Mouse (Mus musculus) telencephalon, adult 2 months (tissue): Measurements from ENCODE around the gene Fam124b.

Source experiments
- DNase-seq: peaks from one replicate; pipeline ENCODE4 v3.0.0-alpha.2; 2011; ENCODE audit warnings: low read depth, low spot score

The Fam124b gene

GRCm38 (mm10) chr1:80218268-80218667, at the start of gene Fam124b:
Fam124b (minus strand) TSS chr1:80218473.
- no peak for DNase-seq

GRCm38 (mm10) chr1:80260443-80260842, 42.2 kb upstream of the Fam124b start:
- no peak for DNase-seq

- DNase-seq = no peak
Observed at GRCm38 (mm10) chr1:80258632-80259031, 40.4 kb upstream of the Fam124b start.

GRCm38 (mm10) chr1:80253309-80253708, 35.0 kb upstream of the Fam124b start:
- DNase-seq = no peak

- no peak for DNase-seq
Observed at GRCm38 (mm10) chr1:80250247-80250646, 32.0 kb upstream of the Fam124b start.

- no peak for DNase-seq
Observed at GRCm38 (mm10) chr1:80247131-80247530, 28.9 kb upstream of the Fam124b start.

GRCm38 (mm10) chr1:80244123-80244522, 25.9 kb upstream of the Fam124b start:
- no peak for DNase-seq

- no peak for DNase-seq
Observed at GRCm38 (mm10) chr1:80241579-80241978, 23.3 kb upstream of the Fam124b start.

- no peak for DNase-seq
Observed at GRCm38 (mm10) chr1:80240017-80240660, 21.9 kb upstream of the Fam124b start.

- no peak for DNase-seq
Observed at GRCm38 (mm10) chr1:80239481-80239880, 21.2 kb upstream of the Fam124b start.

- DNase-seq = no peak
Observed at GRCm38 (mm10) chr1:80236951-80237702, 18.9 kb upstream of the Fam124b start.

- DNase-seq = no peak
Observed at GRCm38 (mm10) chr1:80236126-80236525, 17.9 kb upstream of the Fam124b start.

GRCm38 (mm10) chr1:80230612-80231011, 12.3 kb upstream of the Fam124b start:
- DNase-seq = no peak

- no peak for DNase-seq
Observed at GRCm38 (mm10) chr1:80224839-80225412, 6.7 kb upstream of the Fam124b start.

GRCm38 (mm10) chr1:80221151-80221550, 2.9 kb upstream of the Fam124b start:
- no peak for DNase-seq

- no peak for DNase-seq
Observed at GRCm38 (mm10) chr1:80213826-80214225, 4.4 kb downstream of the Fam124b start.

- DNase-seq = no peak
Observed at GRCm38 (mm10) chr1:80213146-80213545, 5.1 kb downstream of the Fam124b start.

GRCm38 (mm10) chr1:80202314-80202713, 16.0 kb downstream of the Fam124b start:
- DNase-seq = no peak

GRCm38 (mm10) chr1:80192837-80193236, 25.4 kb downstream of the Fam124b start:
- DNase-seq = no peak

- DNase-seq = no peak
Observed at GRCm38 (mm10) chr1:80181414-80181805, 36.9 kb downstream of the Fam124b start.

- peak; percentile 26 for DNase-seq
Observed at GRCm38 (mm10) chr1:80180767-80181413, 37.4 kb downstream of the Fam124b start.

GRCm38 (mm10) chr1:80180128-80180527, 38.1 kb downstream of the Fam124b start:
- DNase-seq = no peak
